Mouse (Mus musculus) c-Kit-positive CD71-positive TER-119-negative erythroid progenitor cells, embryonic 14.5 days (primary cell): ENCODE results near the gene Stx4a.
A peak's percentile ranks its signal among the peaks of the same experiment; 100 is the strongest.
"Not testable (repeated sequence)": the region's sequence is repeated elsewhere in the genome, so short reads cannot be mapped to it uniquely, and the experiment has no call there.

ENCODE experiments used
- DNase-seq: peaks from one replicate; pipeline ENCODE4 v3.0.0-alpha.2; 2013; ENCODE audit warnings: low read depth

Gene Stx4a

DNA sequence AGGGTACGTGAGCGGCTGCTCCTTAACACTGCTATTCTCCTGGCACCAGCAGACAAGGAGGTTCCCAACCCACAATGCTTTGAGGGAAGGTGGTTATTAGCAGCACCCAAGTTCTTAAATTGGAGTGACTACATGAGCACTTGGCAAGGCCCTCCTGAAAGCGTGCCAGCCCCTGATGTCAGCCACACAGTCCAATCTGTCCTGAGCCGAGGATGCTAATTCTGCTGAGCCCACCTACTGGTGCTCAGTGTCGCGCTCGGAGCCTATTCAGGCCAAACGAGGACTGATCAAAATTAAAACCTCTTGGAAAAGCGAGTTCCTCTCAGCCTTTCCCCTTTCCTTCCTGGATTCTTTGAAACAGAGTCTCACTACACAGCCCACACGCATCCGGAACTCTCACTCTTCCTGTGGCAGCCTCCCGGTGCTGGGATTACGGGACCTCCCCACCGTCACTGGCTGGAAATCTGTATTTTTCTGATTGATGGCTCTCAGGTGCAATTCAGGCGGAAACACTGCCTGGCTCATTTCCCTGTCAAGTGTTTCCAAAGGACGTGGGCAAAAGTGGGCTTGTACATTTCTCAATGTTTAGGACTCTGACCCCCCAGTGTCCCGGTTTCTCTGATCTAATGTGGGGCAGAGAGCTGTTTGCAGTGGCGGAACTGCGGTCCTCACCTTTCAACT, 9.7 kb upstream of the Stx4a start:
- DNase-seq = no peak

DNA sequence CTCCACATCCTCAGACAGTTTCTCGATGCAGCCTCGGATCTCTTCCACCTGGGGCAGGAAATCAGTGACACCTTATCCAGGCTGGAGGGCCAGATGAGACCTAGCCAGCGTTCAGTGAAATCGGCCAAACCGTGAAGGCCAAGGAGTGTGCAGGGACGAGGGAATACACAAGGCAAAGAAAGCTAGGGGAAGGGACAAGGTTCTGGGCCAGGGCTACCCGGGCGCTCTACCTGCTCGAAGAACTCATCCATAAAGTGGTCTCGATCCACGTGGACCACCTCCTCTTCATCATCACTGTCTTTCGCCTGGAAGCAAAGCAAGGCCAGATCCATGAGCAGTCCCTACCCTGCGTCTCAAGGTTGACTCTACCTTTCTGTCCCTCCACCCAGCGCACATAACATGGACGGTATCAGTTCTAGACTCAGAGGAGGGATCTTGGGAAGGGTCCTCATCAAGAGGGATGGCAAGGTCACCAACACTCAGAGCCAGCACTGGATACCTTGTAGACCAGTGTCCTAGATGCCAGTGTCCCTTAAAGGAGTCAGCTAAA, 8.9 kb upstream of the Stx4a start:
- DNase-seq = no peak

GRCm38 (mm10) chr7:127815954-127816821, 7.9 kb upstream of the Stx4a start:
- no peak for DNase-seq

DNA sequence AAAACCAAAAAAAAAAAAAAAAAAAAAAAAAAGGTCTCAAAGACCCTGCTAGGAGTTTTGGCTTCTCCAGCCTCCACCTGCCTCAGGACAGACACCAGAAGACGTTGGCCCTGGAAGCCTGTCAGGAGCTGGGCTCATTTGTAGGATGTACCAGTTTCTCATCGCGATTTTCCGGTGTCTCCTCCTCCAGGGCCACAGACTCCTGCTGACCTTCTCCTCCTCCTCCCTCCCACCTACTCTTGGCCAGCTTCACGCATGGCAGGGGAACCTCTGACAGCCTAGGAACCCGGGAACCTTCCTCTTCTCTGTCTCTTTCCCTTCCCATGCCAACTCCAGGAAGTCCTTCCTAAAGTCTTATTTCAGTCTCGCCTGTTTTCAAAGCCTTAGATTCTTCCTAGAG, 7.0 kb upstream of the Stx4a start:
- no peak for DNase-seq

DNA sequence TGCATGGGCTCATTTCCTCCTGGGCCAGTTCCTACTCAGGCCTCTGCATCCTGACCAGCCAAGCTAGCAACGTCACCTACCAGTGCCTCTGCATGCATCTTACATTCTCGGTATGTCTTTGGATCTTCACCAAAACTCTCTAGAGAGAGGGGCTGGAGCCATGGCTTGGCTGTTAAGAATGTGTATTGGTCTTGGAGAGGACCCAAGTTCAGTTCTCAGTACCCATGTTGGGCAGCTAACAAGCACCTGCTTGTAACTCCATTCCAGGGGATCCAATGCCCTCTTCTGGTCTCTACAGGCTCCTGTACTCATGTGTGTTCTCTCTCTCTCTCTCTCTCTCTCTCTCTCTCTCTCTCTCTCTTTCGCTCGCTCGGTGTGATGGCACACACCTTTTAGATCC, 6.3 kb upstream of the Stx4a start:
- no peak for DNase-seq

DNA sequence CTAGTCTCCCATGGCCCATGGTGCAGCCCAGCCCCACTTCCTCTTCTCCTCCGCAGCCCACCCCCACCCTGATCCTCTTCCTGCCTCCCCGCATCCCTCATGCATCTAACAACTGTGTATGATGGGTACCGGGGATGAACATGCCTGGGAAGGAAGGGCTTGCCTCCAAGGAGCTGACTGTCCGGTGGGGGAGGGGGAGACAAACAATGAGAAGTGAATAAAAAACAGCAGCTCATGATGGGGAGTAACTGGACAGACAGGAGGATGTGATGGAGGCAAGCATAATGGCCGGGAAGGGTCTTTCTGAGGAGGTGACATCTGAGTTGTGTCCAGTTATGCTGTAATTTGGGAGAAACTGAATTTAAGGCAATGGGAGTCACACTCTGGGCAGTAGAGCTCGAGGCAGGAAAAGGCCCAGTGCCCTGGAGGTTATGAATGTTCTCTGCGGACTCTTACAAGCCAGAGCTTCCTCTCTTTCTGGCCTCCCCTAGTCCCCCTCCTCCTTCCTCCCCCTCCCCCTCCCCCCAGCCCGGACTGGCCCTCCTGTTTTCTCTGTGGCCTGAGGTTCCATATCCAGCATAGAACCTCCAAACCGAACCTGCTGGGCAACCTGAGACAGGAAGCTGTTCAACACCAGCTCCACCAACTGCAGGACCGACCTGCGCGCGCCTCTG, 3.1 kb upstream of the Stx4a start:
- DNase-seq = no peak

- no peak for DNase-seq
Measured at GRCm38 (mm10) chr7:127822494-127822893, 1.6 kb upstream of the Stx4a start.

GRCm38 (mm10) chr7:127823236-127824171, 590 bp upstream of the Stx4a start:
- no peak for DNase-seq

GRCm38 (mm10) chr7:127835550-127835949, 11.5 kb downstream of the Stx4a start:
- no peak for DNase-seq

DNA sequence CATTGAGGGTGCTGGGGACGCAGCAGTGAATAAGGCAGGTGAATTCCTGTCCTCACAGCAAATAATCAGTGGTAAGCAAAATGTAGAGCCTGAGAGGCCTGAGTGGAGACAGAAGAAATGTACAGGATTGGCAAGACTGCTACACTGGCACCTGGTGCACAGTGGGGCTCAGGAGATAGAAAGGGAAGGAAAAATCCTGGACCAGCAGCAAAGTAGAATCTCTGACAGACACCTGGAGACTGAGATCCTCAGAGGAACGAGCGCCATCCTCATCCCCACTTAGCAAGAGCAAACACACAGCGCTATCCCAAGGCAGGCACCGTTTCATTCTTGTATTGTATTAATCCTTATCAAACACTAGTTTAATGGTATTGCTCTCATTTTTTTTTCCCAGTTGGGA, 13.4 kb downstream of the Stx4a start:
- DNase-seq = no peak

DNA sequence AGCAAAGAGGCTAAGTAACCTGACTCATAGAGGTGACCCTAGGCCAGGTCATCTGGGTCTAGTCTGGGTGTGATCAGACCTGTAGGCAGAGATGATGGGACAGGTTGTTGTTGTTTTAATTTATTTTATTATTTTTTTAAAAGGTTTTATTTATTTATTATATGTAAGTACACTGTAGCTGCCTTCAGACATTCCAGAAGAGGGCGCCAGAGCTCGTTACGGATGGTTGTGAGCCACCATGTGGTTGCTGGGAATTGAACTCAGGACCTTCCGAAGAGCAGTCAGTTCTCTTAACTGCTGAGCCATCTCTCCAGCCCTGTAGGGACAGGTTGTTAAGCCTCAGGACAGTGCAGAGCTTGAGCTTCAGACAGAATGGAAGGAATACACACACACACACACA, 13.8 kb downstream of the Stx4a start:
- DNase-seq = not testable (repeated sequence)

- not testable (repeated sequence) for DNase-seq
Measured at GRCm38 (mm10) chr7:127840031-127840430, 15.9 kb downstream of the Stx4a start.

- DNase-seq = no peak
Measured at GRCm38 (mm10) chr7:127840886-127841285, 16.8 kb downstream of the Stx4a start.

GRCm38 (mm10) chr7:127841340-127842000, 17.4 kb downstream of the Stx4a start:
- peak; percentile 78 for DNase-seq

GRCm38 (mm10) chr7:127842001-127842718, 18.1 kb downstream of the Stx4a start:
- peak; percentile 81 for DNase-seq

DNA sequence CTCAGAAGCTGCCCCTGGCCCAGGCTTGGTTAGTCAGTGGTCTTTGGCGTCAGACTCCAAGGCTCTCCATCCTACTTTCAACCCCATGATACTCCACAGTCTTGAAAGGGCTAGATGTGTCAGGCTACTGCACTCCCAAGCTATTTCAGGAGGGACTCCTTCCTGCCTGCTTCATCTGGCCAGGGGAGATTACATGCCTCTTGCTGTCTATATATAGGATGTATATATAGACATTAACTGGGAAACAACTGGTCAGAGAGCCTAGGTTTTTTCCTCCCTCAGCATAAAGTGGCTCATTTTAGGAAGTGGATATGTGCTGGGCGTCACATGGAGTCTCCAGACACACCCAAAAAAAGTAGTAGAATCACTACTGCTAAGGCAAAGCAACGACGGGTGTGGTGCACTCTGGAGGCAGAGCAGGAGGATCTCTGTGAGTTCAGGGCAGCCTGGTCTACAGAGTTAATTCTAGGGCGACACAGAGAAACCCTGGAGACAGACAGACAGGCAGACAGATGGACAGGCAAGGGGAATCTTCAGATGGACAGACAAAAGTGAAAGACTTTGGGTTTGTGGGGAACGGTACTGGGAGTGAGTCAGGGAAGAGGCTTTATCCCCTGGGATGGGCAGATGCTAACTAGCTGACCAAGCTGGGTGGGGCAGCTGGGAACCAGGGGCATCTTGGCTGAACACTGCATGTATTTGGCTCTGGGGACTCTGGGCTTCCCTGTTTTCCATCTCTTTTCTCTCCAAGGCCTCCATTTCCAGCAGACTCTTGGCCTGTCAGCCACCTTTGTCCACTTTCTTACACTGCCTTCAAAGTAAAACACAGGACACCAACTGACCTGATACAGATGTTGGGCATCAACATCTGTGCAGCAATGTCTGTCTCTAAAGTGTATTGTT, 26.1 kb downstream of the Stx4a start:
- no peak for DNase-seq

DNA sequence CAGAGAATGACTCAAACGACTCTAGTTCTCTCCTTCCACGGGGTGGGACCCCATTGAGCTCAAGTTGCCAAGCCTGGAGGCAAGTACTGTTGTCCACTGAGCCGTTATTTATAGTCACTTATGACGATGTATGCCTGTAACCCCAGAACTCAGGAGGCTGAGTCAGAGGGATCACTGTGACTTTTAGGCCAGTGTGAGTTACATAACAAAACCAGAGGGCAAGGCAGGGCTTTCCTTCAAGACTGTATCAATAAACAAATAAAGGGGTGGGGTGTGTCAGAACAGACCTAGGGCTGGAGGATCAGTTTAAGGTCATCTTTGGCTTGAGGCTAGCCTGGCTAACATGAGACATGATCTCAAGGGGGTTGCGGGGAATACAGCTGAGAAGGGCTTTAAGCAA, 26.8 kb downstream of the Stx4a start:
- no peak for DNase-seq

DNA sequence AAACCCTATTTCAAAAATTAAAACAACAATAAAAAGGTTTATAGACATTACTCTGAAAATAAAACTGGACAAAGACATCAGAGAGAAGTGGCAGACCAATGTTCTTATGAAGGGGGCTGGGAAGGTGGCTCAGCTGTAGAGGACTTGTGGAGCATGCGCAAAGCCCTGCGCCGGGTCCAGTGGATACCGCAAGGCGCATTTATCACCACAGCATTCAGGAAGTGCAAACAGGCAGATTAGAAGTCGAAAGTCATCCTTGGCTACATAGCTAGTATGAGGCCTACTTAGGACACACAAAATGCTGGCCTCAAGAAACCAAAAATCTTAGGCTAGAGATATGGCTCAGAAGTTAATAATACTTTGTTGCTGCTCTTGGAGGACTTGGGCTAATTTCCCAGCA, 34.2 kb downstream of the Stx4a start:
- no peak for DNase-seq

DNA sequence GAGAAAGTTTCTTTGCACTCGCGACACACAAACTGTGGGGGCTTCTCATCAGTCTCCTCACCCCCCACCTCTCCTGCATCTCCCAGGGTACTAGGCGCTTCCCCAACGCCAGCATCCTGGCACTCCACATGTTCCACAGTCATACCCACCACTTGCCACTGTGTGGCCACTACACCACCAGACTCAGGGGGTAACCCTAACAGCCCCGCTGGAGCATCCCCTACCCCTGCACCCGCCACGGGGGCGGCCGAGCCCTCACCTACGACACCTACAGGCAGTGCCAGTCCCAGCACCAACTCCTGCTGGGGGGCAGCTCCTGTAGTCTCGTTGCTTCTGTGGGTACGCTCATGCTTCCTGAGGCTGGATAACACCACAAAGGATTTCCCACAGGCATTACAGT, 42.3 kb downstream of the Stx4a start:
- DNase-seq = no peak
